Mouse (Mus musculus) heart, postnatal 36 days (tissue): ENCODE results near the gene Smim10l1. TPM values are rescaled to one million over a fixed set of nuclear protein-coding genes. Genes with fewer than 3 reads are reported as not detected.

Experiments used
- DNase-seq, 2 experiments: peaks; one replicate each; pipeline ENCODE4 v3.0.0; 2021 to 2022
- intact Hi-C: fragments of 180-260 bp; cut with DNase I; formaldehyde crosslinking; loops from one replicate; pipeline ENCODE4 v1.15.1; 2025
- total RNA-seq, 2 experiments: library from RNA; stranded (reverse); gene quantifications; 2 replicates each; pipeline ENCODE4 v1.2.3; 2021

Smim10l1 gene
- total RNA-seq, result 10 to 100 TPM; 69.3 to 70.3 TPM

DNA sequence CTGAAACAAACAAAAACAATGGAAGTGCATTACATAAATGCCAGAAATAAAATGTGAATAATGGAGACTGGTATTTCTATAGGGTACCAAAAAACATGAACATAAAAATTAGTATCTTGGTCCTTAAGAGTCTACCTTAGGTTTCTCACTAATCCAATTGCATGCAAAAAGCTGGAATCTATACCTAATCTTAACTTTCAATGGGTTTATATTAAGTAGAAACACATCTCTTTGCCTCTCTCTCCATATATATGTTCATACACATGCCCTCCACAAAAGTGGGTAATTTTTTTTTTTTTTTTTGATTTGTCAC lies at the start of gene Smim10l1:
TSS of gene Smim10l1 (plus strand) at position 301 of the 313 bp plus-strand sequence.
- no peak for DNase-seq
- intact Hi-C loops, result no loop called here

DNA sequence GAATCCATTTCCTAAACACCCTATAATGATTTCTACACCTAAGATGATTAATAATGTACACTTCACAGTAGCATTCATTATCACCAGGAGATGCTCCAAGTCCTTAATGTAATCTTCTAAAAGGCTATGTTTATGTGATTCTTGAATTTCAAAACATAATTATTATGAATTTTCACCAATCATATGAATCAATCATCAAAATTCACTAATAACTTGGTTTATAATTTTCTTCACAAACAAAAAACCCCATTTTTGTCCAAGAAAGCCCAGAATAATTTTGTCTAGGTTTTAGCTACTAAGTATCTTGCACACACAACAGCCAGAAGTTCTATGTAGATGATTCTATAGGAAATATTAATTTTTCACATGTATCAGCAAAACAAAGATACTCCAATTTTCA lies 49.0 kb upstream of the Smim10l1 start, which contains the start of gene Tas2r140:
TSS of gene Tas2r140 (minus strand) at position 101 of the 400 bp plus-strand sequence.
- intact Hi-C loops, result no loop called here
- no peak for DNase-seq

DNA sequence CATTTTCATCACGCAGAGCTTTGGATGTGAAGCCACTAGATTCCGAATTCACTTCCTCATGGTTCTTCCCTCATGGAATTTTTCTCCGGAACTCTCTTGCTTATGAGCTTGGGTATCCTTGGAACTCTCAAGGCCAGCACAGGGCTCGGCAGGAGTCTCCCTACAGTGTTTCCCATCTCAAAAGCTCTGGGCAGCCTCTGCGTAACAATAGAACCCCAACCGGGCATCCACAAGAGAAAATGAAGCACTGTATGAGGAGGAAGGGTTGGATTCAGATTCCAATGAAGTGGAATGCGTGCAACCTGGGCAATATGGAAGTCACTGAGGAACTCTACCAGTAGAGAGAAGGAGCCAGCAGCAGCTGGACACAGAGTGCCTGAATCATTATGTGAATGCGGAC lies 12.5 kb upstream of the Smim10l1 start:
- intact Hi-C loops, result no loop called here
- no peak for DNase-seq

DNA sequence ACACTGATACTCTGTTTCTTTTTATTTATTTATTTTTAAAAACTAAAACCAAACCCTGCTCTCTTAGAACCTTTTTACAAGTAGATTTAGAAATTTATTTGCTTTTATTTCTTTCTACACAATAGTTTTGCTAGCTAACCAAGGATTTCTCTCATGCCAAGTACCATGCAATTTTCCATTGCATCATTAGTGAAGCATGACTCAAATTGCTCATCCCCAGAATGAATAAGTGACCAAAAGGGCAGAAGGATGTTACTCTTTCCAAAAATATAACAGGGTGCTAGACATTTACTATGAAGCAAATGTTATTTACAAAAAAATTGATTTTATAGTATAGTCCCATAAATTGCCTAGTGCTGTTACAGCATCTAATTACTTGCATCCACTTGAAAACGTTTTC lies 2.3 kb upstream of the Smim10l1 start:
- intact Hi-C loops, result no loop called here
- DNase-seq, result no peak

DNA sequence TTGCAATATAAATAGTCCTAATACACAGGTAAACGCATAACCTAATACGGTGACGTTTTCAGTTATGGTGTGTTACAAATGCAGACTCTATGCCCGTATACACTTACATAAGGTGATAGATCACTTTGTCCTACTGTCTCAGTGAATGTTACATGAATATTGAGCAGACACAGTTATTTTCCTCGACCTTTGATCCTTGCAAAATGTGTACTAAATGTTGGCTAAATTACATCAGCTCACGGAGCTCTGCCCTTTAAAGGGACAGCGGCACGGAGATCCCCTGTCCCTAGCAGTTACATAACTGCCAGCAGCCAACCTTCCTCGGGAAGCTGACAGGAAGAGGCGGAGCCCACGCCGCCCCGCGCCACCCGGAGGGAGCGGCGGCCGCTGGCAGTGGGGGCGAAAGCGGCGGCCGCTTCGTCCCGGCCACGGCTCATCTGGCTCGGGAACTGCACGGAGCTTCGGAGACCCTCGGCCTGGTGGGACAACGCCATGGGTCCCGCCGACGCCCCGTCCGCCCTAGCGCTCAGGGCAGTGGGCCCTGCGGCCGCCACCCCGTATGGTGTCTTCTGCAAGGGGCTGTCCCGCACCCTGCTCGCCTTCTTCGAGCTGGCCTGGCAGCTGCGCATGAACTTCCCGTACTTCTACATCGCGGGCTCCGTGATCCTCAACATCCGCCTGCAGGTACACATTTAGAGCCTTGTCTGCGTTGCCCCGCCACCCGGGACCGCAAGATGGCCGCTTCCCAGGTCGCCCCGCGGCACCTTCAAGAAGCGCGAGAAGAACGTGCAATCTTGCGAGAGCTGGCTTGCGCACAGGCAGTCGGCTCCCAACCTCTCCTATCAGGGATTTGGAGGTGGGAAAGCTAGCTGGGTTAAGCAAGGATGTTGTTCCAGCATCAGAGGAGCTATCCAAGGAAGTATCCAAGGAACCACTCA lies 482 bp downstream of the Smim10l1 start:
- peak; percentile 86 to 89 for DNase-seq
- intact Hi-C loops, result no loop called here

Other genes starting within 250 kb of the Smim10l1 start
- gene Tas2r116, start 249.5 kb upstream of the Smim10l1 start, total RNA-seq, result not detected
- gene Tas2r110, start 236.9 kb upstream of the Smim10l1 start, total RNA-seq, result not detected
- gene Tas2r113, start 211.9 kb upstream of the Smim10l1 start, total RNA-seq, result not detected
- gene Tas2r125, start 195.3 kb upstream of the Smim10l1 start, total RNA-seq, result not detected
- gene Tas2r129, start 153.8 kb upstream of the Smim10l1 start, total RNA-seq, result not detected
- not detected for gene Tas2r131, start 147.0 kb upstream of the Smim10l1 start, total RNA-seq
- gene Tas2r109, start 123.9 kb upstream of the Smim10l1 start, total RNA-seq, result not detected
- not detected for gene Tas2r103, start 67.8 kb upstream of the Smim10l1 start, total RNA-seq
- gene Tas2r140, start 49.1 kb upstream of the Smim10l1 start, total RNA-seq, result not detected
- gene 5530400C23Rik, start 187.3 kb downstream of the Smim10l1 start, total RNA-seq, result not detected